Mouse (Mus musculus): Measurements from ENCODE around the gene Fetub. TPM values are rescaled to one million over a fixed set of nuclear protein-coding genes. Genes with fewer than 3 reads are reported as not detected.

Fetub gene
- polyA plus RNA-seq, 1 experiment, result 1.1 TPM

DNA sequence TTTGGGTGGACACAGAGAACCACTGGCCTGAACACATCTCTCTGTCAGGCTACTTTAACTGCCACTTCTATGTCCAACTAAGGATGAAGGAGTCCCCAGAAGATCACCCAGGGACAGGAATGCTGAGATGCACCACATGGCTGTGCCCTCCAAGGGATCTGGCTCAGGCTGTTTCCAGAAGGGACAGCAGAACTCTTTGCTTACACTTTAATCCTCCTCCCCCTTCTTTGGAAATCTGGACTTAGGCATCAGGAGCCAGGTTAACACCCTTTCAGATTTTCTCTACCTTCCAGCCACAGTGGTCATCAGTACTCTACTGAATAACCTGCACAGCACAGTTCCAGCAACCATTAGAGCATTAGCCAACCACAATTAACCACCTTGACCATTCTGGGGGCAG is 45.2 kb downstream of the Fetub start:
- no peak for DNase-seq
- Histone ChIP-seq H3K4me3 (ENCODE audit: insufficient read depth, low read depth, low read length) (no peak overlapping the region), H3K27me3 (replicated peaks; ENCODE audit: control insufficient read depth, insufficient read depth, low read length) (no peaks in the 10 kb centered on the region), H3K4me1 (ENCODE audit: control insufficient read depth, insufficient read depth, low read length) (no peaks in the 10 kb centered on the region), H3K36me3 (ENCODE audit: control insufficient read depth, insufficient read depth, low read length) (no peaks in the 10 kb centered on the region), H3K27ac (ENCODE audit: insufficient read depth, low read depth, low read length) (no peak overlapping the region)
- no peak for TF ChIP-seq POLR2A (IDR thresholded peaks at IDR 0.05; ENCODE audit: low read depth, low read length)
- TF ChIP-seq CTCF (conservative IDR thresholded peaks at IDR 0.05; ENCODE audit: insufficient read depth, insufficient read length, low read depth, low read length), result no peak

DNA sequence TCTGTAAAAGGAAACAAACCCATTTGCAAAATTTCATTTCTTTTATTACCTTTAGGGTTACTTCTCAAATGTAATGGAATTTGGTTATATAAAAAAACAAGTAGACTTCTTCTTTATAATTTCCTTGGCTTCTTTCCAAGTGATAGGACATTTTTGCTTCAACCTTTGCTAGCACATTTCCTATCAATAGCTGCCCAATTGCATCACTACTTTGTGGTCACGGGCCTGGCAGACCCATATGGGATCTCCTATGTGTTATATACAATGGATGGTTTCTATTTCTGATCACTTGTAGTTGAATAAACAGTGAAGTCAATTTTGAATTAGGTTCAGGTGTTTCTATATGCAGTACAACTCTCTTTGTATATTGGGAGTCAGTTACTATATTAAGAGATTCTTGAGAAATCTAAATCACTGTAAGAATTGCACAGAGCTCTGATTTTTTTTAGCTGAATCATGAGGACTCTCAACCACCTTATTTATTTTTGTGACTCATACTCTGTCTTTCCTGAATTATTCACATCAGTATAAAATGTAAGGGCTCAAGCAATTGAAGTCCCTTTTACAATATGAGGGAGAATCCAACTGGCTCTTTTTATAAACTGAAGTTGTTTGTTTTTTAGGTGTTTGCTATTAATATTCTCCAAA is 49.4 kb downstream of the Fetub start:
- H3K27me3 ChIP-seq (replicated peaks; ENCODE audit: control insufficient read depth, insufficient read depth, low read length), result no peaks in the 10 kb centered on the region
- H3K27ac ChIP-seq (ENCODE audit: insufficient read depth, low read depth, low read length), result no peak overlapping the region
- DNase-seq, result no peak
- no peaks in the 10 kb centered on the region for H3K4me1 ChIP-seq (ENCODE audit: control insufficient read depth, insufficient read depth, low read length)
- WGBS, result 85% methylated on average over 1 of the region's 1 CpGs
- no peaks in the 10 kb centered on the region for H3K36me3 ChIP-seq (ENCODE audit: control insufficient read depth, insufficient read depth, low read length)
- H3K4me3 ChIP-seq (ENCODE audit: insufficient read depth, low read depth, low read length), result no peak overlapping the region
- no peak for TF ChIP-seq CTCF (conservative IDR thresholded peaks at IDR 0.05; ENCODE audit: insufficient read depth, insufficient read length, low read depth, low read length)
- TF ChIP-seq POLR2A (IDR thresholded peaks at IDR 0.05; ENCODE audit: low read depth, low read length), result no peak

Other genes with a start within 250 kb of the Fetub start
- gene Crygs, start 106.8 kb upstream of the Fetub start, polyA plus RNA-seq (2012; rRNA removed), result 0.37 and 0.53 TPM in 2 replicates
- gene Tbccd1, start 60.7 kb upstream of the Fetub start, polyA plus RNA-seq (2012; rRNA removed), result 20.1 and 20.6 TPM in 2 replicates
- 18.1 and 21.9 TPM in 2 replicates for gene Dnajb11, start 60.5 kb upstream of the Fetub start, polyA plus RNA-seq (2012; rRNA removed)
- 0.77 TPM in 1 of 2 replicates, not detected in the other for gene Ahsg, start 27.1 kb upstream of the Fetub start, polyA plus RNA-seq (2012; rRNA removed)
- 0.06 and 0.33 TPM in 2 replicates for gene Hrg, start 32.7 kb downstream of the Fetub start, polyA plus RNA-seq (2012; rRNA removed)
- 173 and 180 TPM in 2 replicates for gene Kng2, start 111.1 kb downstream of the Fetub start, polyA plus RNA-seq (2012; rRNA removed)
- 0.41 and 0.43 TPM in 2 replicates for gene Kng1, start 139.5 kb downstream of the Fetub start, polyA plus RNA-seq (2012; rRNA removed)
- 111 and 143 TPM in 2 replicates for gene Eif4a2, start 189.1 kb downstream of the Fetub start, polyA plus RNA-seq (2012; rRNA removed)
- gene Rfc4, start 209.4 kb downstream of the Fetub start, polyA plus RNA-seq (2012; rRNA removed), result 0.38 and 0.48 TPM in 2 replicates
- 68.9 and 86.8 TPM in 2 replicates for gene Adipoq, start 228.2 kb downstream of the Fetub start, polyA plus RNA-seq (2012; rRNA removed)

Measured in kidney, adult 2 months (tissue).